Mouse (Mus musculus): ENCODE data around the gene Cox7a2l. TPM values are rescaled to one million over a fixed set of nuclear protein-coding genes. Genes with fewer than 3 reads are reported as not detected.

The Cox7a2l gene
- total and polyA plus RNA-seq, 3 experiments, result 233 to 371 (median 310) TPM

DNA sequence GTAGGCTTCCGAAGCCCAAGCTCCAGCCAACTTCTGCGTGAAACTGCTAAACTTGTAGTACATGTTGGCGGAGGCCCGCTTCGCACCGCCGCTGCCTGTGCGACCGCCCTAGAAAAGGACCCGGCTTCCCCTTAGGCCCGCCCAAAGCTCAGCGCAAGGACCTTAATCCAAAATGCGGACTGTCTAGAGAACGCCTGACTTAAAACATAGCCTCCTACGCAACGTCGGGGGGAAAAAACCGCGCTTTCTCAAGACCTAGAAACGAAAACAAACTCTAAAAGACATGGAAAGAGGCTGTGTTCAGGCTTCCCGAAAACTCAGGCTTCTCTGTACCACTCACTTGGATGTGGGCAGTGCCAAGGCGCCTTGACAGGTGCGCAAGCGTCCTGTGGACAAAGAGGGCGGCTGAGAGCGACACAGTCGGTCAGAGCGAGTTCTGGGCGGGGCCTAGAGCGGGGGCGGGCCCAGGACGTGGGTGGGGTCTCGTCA, 2.9 kb downstream of the Cox7a2l start:
- peaks cover 0 to 13% of the 10 kb centered on the region in 2 experiments for H3K36me3 ChIP-seq (replicated peaks in 1 of 2; ENCODE audit: control insufficient read depth in 1 of 2, insufficient read depth in 1 of 2, low read length in 1 of 2)
- H3K4me2 ChIP-seq (ENCODE audit: insufficient read depth, low read depth, poor library complexity, severe bottlenecking), result peak overlapping the region; percentile 98
- peak overlapping the region; percentile 84 to 99 (median 99) for H3K4me3 ChIP-seq (replicated peaks in 1 of 3; ENCODE audit: low read depth in 2 of 3, low read length in 2 of 3, poor library complexity in 1 of 3)
- H3K27ac ChIP-seq (ENCODE audit: insufficient read depth, low read depth), result no peak overlapping the region
- in situ Hi-C loops (cut with MboI; ENCODE audit: low pct_ligation_motif_present, low pct_unique_long_range_greater_than_20kb, low sequenced_read_pairs), result no loop called here
- H3K4me1 ChIP-seq (ENCODE audit: control insufficient read depth in 1 of 2, insufficient read depth in 2 of 2), result peaks cover 10 to 31% of the 10 kb centered on the region in 2 experiments
- H3K9me3 ChIP-seq (replicated peaks; ENCODE audit: low read length), result no peaks in the 10 kb centered on the region
- peaks cover 46% of the 10 kb centered on the region for H3K79me2 ChIP-seq (replicated peaks; ENCODE audit: control insufficient read depth, extremely low read depth, insufficient read depth, poor library complexity, severe bottlenecking)
- dilution Hi-C loops (cut with MboI; ENCODE audit: extremely low pct_ligation_motif_present, extremely low pct_unique_long_range_greater_than_20kb, low sequenced_read_pairs), result no loop called here
- DNase-seq (ENCODE audit: extremely low read depth), result peak; percentile 89
- H3K27me3 ChIP-seq (replicated peaks), result no peaks in the 10 kb centered on the region
- peak overlapping the region; percentile 79 for H3K9ac ChIP-seq (ENCODE audit: insufficient read depth, low read depth)
- TF ChIP-seq E2F4 (IDR thresholded peaks at IDR 0.05; ENCODE audit: insufficient replicate concordance, low read depth, low read length) (no peak), KAT2A (IDR thresholded peaks at IDR 0.05; ENCODE audit: insufficient replicate concordance, low read length) (peak; percentile 63; the same call in 1 of the 2 replicates), JUND (conservative IDR thresholded peaks at IDR 0.05; ENCODE audit: low read depth, low read length) (no peak), PAX5 (IDR thresholded peaks at IDR 0.05; ENCODE audit: low read length) (no peak), IRF4 (IDR thresholded peaks at IDR 0.05; ENCODE audit: low read depth, low read length) (no peak), JUN (IDR thresholded peaks at IDR 0.05; ENCODE audit: insufficient read depth, low read depth, low read length) (no peak), ZNF384 (IDR thresholded peaks at IDR 0.05; ENCODE audit: low read depth, low read length) (no peak), MEF2A (IDR thresholded peaks at IDR 0.05; ENCODE audit: borderline replicate concordance, low read depth, low read length) (no peak), ZMIZ1 (IDR thresholded peaks at IDR 0.05; ENCODE audit: low read depth, low read length) (no peak), CHD1 (IDR thresholded peaks at IDR 0.05; ENCODE audit: low read depth, low read length) (no peak), CTCF (conservative IDR thresholded peaks at IDR 0.05 in 1 of 2, IDR thresholded peaks at IDR 0.05 in 1 of 2; ENCODE audit: low read depth in 2 of 2, low read length in 2 of 2) (peak in 1 of 2 experiments; percentile 14; a peak in 1 of 4 replicates), MYC (IDR thresholded peaks at IDR 0.05; ENCODE audit: low read depth, low read length) (no peak), NRF1 (IDR thresholded peaks at IDR 0.05; ENCODE audit: low read depth, low read length) (peak; percentile 91), SMC3 (IDR thresholded peaks at IDR 0.05; ENCODE audit: low read depth, low read length) (no peak), BHLHE40 (IDR thresholded peaks at IDR 0.05; ENCODE audit: low read depth, low read length) (no peak), MAZ (IDR thresholded peaks at IDR 0.05; ENCODE audit: low read depth, low read length) (0 out of 2 replicates have a peak, but pooled peaks have one; percentile 12), TBP (conservative IDR thresholded peaks at IDR 0.05; ENCODE audit: low read depth, low read length) (0 out of 2 replicates have a peak, but pooled peaks have one; percentile 67), ZC3H11A (IDR thresholded peaks at IDR 0.05; ENCODE audit: low read depth, low read length) (no peak), USF1 (IDR thresholded peaks at IDR 0.05; ENCODE audit: low read depth, low read length) (no peak), UBTF (IDR thresholded peaks at IDR 0.05; ENCODE audit: low read depth, low read length) (no peak), RCOR1 (conservative IDR thresholded peaks at IDR 0.05; ENCODE audit: low read depth, low read length) (no peak), POLR2A (IDR thresholded peaks at IDR 0.05; ENCODE audit: low read depth, low read length) (peak; percentile 84), EP300 (IDR thresholded peaks at IDR 0.05; ENCODE audit: low read length) (no peak), RAD21 (IDR thresholded peaks at IDR 0.05; ENCODE audit: low read depth, low read length) (no peak), CHD2 (IDR thresholded peaks at IDR 0.05; ENCODE audit: low read length) (no peak), MXI1 (IDR thresholded peaks at IDR 0.05; ENCODE audit: low read depth, low read length) (peak; percentile 73; the same call in 1 of the 2 replicates), NELFE (IDR thresholded peaks at IDR 0.05; ENCODE audit: low read depth, low read length) (peak; percentile 83), HCFC1 (IDR thresholded peaks at IDR 0.05; ENCODE audit: low read depth, low read length) (peak; percentile 89), TCF12 (IDR thresholded peaks at IDR 0.05; ENCODE audit: low read depth, low read length) (peak; percentile 34; the same call in 1 of the 2 replicates), SIN3A (IDR thresholded peaks at IDR 0.05; ENCODE audit: low read length) (peak; percentile 74; the same call in 1 of the 2 replicates), ZKSCAN1 (IDR thresholded peaks at IDR 0.05; ENCODE audit: borderline replicate concordance, low read depth, low read length) (no peak), GABPA (IDR thresholded peaks at IDR 0.05; ENCODE audit: insufficient replicate concordance, low read depth, low read length) (no peak; the same call in 1 of the 2 replicates), MAFK (IDR thresholded peaks at IDR 0.05; ENCODE audit: insufficient replicate concordance, low read length) (no peak), POLR2AphosphoS2 (IDR thresholded peaks at IDR 0.05; ENCODE audit: low read depth, low read length) (no peak), MAX (IDR thresholded peaks at IDR 0.05; ENCODE audit: low read length) (peak; percentile 100), ETS1 (conservative IDR thresholded peaks at IDR 0.05; ENCODE audit: low read depth, low read length) (no peak), USF2 (conservative IDR thresholded peaks at IDR 0.05; ENCODE audit: low read depth, low read length) (no peak), ELF1 (IDR thresholded peaks at IDR 0.05; ENCODE audit: low read depth, low read length) (peak; percentile 43; the same call in 1 of the 2 replicates)
